Mouse (Mus musculus) heart, adult 2 months (tissue): Measurements from ENCODE around the gene Pgm1.

Experiments used
- CTCF ChIP-seq: fragments of 200-600 bp; IDR thresholded peaks from 2 replicates; pipeline ENCODE4 v1.8.1; 2022; ENCODE audit warnings: antibody characterized with exemption, mild to moderate bottlenecking, moderate library complexity
- POLR2A ChIP-seq: fragments of 200-500 bp; IDR thresholded peaks from 2 replicates; pipeline ENCODE4 v1.6.1; 2011; ENCODE audit warnings: mild to moderate bottlenecking, low read depth, low read length, control low read depth; ENCODE audit not compliant: insufficient read depth

DNA sequence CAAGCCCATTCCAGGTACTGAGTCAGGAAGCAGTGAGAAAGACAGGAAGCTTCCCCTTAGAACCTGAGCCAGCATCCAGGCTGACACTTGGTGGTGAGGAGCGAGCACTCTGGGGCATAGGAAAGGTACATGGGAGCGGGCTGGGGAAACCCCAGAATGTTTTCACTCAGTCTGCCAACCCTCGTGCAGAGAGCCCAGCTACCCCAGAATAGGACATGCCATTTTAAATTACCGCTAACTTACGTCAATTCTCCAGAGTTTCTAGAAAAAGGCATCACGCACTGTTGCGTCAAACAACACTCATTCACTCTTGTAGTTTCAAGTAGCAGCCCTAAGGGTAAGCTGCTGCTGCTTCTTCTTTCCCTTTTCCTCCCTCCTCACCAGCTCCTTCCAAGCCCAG lies 15.8 kb downstream of the Pgm1 start:
- no peak for TF ChIP-seq POLR2A
- no peak for TF ChIP-seq CTCF
